Mouse (Mus musculus): ENCODE data around the gene Greb1. TPM values are rescaled to one million over a fixed set of nuclear protein-coding genes. Genes with fewer than 3 reads are reported as not detected.
A peak's percentile ranks its signal among the peaks of the same experiment; 100 is the strongest.

The Greb1 gene
- polyA plus RNA-seq, 1 experiment from 2014 or later, result 7.1 TPM

DNA sequence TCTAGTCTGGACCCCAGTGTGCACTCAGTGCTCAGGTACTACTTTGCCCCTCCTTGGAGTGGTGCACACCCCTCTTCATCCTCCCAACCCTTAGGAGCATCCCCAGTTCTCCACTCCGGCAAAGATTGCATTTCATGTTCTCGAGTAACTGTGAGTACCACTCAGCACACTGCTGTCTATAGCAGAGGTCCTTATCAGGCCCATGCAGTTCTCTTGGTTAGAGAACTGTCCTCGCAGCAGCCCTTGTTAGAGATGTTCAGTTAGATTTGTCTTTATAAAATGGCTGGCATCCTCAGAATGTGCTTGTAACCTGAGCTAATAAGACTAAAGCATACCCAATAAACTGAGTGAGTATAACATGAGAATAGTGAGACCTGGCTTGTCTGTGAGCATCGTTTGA lies 16.5 kb upstream of the Greb1 start:
- no peaks in the 10 kb centered on the region for H3K27me3 ChIP-seq (ENCODE audit: control insufficient read depth, insufficient read depth, low read length)
- no peak overlapping the region for H3K9ac ChIP-seq (ENCODE audit: low read length)
- 91% methylated on average over 4 of the region's 4 CpGs for WGBS
- H3K4me1 ChIP-seq (replicated peaks; ENCODE audit: control insufficient read depth, insufficient read depth, low read length), result no peaks in the 10 kb centered on the region; the same call in 1 of the 2 replicates
- DNase-seq (ENCODE audit: low spot score), result no peak
- no peak overlapping the region for H3K4me3 ChIP-seq (ENCODE audit: low read depth, low read length)
- H3K36me3 ChIP-seq (ENCODE audit: control insufficient read depth, insufficient read depth, low read length), result peaks cover 10% of the 10 kb centered on the region; the same call in 1 of the 2 replicates
- no peaks in the 10 kb centered on the region for H3K9me3 ChIP-seq (ENCODE audit: control insufficient read depth, low read length)
- no peak overlapping the region for H3K27ac ChIP-seq (ENCODE audit: low read depth, low read length)
- H3K4me2 ChIP-seq (ENCODE audit: low read depth, low read length, severe bottlenecking), result no peak overlapping the region
- ATAC-seq (replicated peaks; ENCODE audit: low FRiP score), result no peak

DNA sequence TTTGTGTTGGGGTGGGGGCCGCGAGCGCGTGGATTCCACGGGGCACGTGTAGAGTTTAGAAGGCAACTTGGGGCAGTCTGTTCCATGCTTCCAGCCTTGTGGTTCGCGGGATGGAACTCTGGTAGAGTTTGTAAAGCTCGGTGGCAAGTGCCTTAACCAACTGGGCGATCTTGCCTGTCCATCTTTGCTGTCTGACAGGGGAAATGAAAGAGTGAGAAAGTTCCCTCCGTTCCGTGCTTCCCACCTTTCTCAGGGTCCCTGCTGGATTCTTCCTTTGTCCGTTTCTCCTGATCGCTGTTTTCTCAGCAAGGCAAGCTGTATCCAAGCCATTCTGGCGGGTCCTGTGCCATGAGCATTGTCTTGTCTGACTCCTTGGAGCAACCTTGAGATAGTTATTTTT lies 10.8 kb upstream of the Greb1 start:
- ATAC-seq (replicated peaks; ENCODE audit: low FRiP score) (peak; percentile 16; the same call in 1 of the 2 replicates), DNase-seq (ENCODE audit: low spot score) (no peak)
- H3K36me3 ChIP-seq (ENCODE audit: control insufficient read depth, insufficient read depth, low read length), result no peaks in the 10 kb centered on the region
- H3K4me3 ChIP-seq (ENCODE audit: low read depth, low read length), result peak overlapping the region; percentile 76
- no peak overlapping the region for H3K27ac ChIP-seq (ENCODE audit: low read depth, low read length)
- no peaks in the 10 kb centered on the region; the same call in 1 of the 2 replicates for H3K9me3 ChIP-seq (ENCODE audit: control insufficient read depth, low read length)
- H3K9ac ChIP-seq (ENCODE audit: low read length), result peak overlapping the region; percentile 89
- H3K4me2 ChIP-seq (ENCODE audit: low read depth, low read length, severe bottlenecking), result peak overlapping the region; percentile 86
- WGBS, result 7% methylated on average over 15 of the region's 15 CpGs
- H3K27me3 ChIP-seq (ENCODE audit: control insufficient read depth, insufficient read depth, low read length), result peaks cover 15% of the 10 kb centered on the region
- peaks cover 2% of the 10 kb centered on the region; the same call in 1 of the 2 replicates for H3K4me1 ChIP-seq (replicated peaks; ENCODE audit: control insufficient read depth, insufficient read depth, low read length)

DNA sequence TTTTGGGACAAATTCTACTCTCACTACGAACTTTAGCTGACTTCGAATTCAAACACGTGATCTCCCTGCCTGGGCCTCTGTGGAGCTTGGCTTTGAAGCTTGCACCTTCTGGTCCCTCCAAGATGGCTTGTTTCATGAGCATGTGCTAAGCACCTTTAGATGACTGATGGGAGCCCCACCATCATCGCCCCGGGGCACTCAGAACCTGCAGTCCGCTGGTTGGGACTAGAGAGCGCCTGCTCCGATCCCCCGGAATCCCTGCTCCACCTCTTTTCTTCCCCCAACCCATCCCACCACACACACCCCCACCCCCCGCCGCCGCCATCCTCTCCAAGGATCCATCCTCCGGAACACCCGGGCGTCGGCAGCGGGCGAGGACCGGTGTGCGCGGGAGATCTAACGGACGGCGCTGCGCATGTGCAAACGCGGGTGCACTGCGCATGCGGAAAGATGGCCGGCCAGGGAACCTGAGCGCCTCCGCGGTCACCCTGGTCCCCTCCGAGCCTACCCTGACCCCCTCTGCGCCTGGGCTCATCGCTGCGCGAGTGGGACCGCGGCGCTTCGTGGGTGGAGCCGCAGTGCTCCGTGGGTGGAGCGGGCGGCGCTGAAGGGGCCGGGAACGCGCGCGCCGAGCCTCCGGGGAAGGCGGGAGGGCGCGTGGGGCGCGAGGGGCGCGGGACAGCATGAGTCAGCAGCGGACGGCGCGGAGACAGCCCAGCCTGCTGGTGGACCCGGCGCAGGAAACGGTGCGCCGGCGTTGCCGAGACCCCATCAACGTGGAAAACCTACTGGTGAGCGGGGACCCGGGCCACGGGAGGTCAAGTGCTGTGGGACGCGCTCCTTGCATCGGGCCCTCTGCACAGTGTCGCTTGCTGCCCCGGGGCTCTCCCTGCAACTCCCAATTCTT lies 10.1 kb upstream of the Greb1 start, which contains the start of gene E2f6:
E2f6 (plus strand) TSS at position 439 of the 907 bp plus-strand sequence.
- Histone ChIP-seq H3K27ac (ENCODE audit: low read depth, low read length) (no peak within 1 kb of the TSS), H3K9ac (ENCODE audit: low read length) (peak within 1 kb of the TSS; percentile 89), H3K9me3 (ENCODE audit: control insufficient read depth, low read length) (no peaks in the 10 kb centered on the region; the same call in 1 of the 2 replicates), H3K4me1 (replicated peaks; ENCODE audit: control insufficient read depth, insufficient read depth, low read length) (peaks cover 2% of the 10 kb centered on the region; the same call in 1 of the 2 replicates), H3K4me3 (ENCODE audit: low read depth, low read length) (peak within 1 kb of the TSS; percentile 76), H3K27me3 (ENCODE audit: control insufficient read depth, insufficient read depth, low read length) (peaks cover 21% of the 10 kb centered on the region), H3K4me2 (ENCODE audit: low read depth, low read length, severe bottlenecking) (peak within 1 kb of the TSS; percentile 86), H3K36me3 (ENCODE audit: control insufficient read depth, insufficient read depth, low read length) (no peaks in the 10 kb centered on the region)
- DNase-seq (ENCODE audit: low spot score) (peak; percentile 91), ATAC-seq (replicated peaks; ENCODE audit: low FRiP score) (peak; percentile 89)
- WGBS, result 7% methylated on average over 79 of the region's 81 CpGs

DNA sequence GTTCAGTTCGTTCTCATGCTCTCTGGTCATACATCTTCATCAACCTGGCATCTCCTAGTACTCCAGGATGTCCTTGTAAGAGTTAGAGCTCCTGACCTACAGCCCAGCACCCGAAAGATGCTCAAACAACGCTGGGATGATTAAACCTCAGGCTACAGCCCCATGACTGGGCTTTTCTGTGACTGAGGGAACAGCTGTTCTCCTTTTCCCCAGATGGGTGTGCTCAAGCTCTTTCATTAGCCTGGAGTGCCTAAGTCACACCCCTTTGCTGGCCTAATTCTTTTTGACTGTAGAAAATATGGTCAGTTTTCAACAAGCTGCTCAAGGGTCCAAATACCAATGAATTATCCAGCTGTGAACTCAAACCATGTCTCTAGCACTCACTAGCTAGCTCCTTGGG lies 7.4 kb upstream of the Greb1 start:
- ATAC-seq (replicated peaks; ENCODE audit: low FRiP score) (no peak), DNase-seq (ENCODE audit: low spot score) (no peak)
- Histone ChIP-seq H3K9ac (ENCODE audit: low read length) (no peak overlapping the region), H3K4me1 (replicated peaks; ENCODE audit: control insufficient read depth, insufficient read depth, low read length) (peaks cover 14% of the 10 kb centered on the region; the same call in 1 of the 2 replicates), H3K36me3 (ENCODE audit: control insufficient read depth, insufficient read depth, low read length) (no peaks in the 10 kb centered on the region), H3K4me2 (ENCODE audit: low read depth, low read length, severe bottlenecking) (no peak overlapping the region), H3K27ac (ENCODE audit: low read depth, low read length) (no peak overlapping the region), H3K4me3 (ENCODE audit: low read depth, low read length) (no peak overlapping the region), H3K27me3 (ENCODE audit: control insufficient read depth, insufficient read depth, low read length) (peaks cover 21% of the 10 kb centered on the region), H3K9me3 (ENCODE audit: control insufficient read depth, low read length) (no peaks in the 10 kb centered on the region; the same call in 1 of the 2 replicates)
- WGBS, result 40% methylated on average over 3 of the region's 3 CpGs

DNA sequence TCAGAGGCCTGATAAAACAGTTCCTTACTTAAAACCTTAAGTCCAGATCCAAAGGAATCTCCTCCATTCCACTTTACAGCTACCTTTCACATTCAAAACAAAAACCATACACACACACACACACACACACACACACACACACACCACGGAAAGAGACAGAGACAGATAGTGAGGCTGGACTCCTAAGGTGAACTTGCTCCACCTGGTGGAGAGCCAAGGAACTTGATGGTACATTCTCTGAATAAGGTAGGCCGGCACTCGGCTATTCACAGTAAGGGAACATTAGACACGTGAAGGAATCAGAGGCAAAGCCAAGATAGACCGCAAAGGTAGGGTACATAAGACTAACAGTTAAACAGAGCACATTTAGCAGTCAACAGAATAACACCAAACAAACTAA lies 4.8 kb upstream of the Greb1 start:
- Histone ChIP-seq H3K27me3 (ENCODE audit: control insufficient read depth, insufficient read depth, low read length) (peaks cover 28% of the 10 kb centered on the region), H3K27ac (ENCODE audit: low read depth, low read length) (no peak overlapping the region), H3K4me1 (replicated peaks; ENCODE audit: control insufficient read depth, insufficient read depth, low read length) (peaks cover 20% of the 10 kb centered on the region; the same call in 1 of the 2 replicates)

DNA sequence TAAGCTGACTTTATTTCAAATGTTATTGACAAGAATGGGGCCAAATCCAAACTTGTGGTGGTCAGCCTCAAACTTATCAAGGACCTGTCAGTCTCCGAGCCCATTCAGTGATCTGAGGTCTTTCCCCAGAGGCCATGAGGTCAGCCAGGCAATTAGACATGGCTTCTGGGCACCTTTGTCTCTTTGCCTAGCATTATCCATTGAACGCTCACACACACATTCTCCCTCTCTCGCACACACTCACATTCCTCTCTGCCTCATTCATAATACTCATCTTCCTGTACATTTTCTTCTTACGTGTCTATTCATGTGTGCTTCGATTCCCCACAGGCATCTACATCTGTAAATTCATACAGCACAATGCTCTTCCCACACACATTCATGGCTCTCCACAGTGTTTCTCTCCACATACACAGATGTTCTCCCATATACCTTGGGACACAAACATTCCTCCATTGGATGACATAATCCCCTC lies 3.3 kb upstream of the Greb1 start:
- Histone ChIP-seq H3K9ac (ENCODE audit: low read length) (no peak overlapping the region), H3K27me3 (ENCODE audit: control insufficient read depth, insufficient read depth, low read length) (peaks cover 21% of the 10 kb centered on the region), H3K9me3 (ENCODE audit: control insufficient read depth, low read length) (no peaks in the 10 kb centered on the region), H3K27ac (ENCODE audit: low read depth, low read length) (no peak overlapping the region), H3K4me2 (ENCODE audit: low read depth, low read length, severe bottlenecking) (no peak overlapping the region), H3K36me3 (ENCODE audit: control insufficient read depth, insufficient read depth, low read length) (no peaks in the 10 kb centered on the region), H3K4me1 (replicated peaks; ENCODE audit: control insufficient read depth, insufficient read depth, low read length) (peaks cover 19% of the 10 kb centered on the region; the same call in 1 of the 2 replicates), H3K4me3 (ENCODE audit: low read depth, low read length) (no peak overlapping the region)
- ATAC-seq (replicated peaks; ENCODE audit: low FRiP score), result no peak
- 9% methylated on average over 5 of the region's 5 CpGs for WGBS
- DNase-seq (ENCODE audit: low spot score), result no peak

More for the DNA sequence above, 4.8 kb upstream of the Greb1 start:
- no peak overlapping the region for H3K4me2 ChIP-seq (ENCODE audit: low read depth, low read length, severe bottlenecking)
- ATAC-seq (replicated peaks; ENCODE audit: low FRiP score), result 0 out of 2 replicates have a peak, but pooled peaks have one; percentile 47
- H3K9me3 ChIP-seq (ENCODE audit: control insufficient read depth, low read length), result no peaks in the 10 kb centered on the region; the same call in 1 of the 2 replicates
- peak; percentile 83 for DNase-seq (ENCODE audit: low spot score)
- H3K4me3 ChIP-seq (ENCODE audit: low read depth, low read length), result no peak overlapping the region
- H3K9ac ChIP-seq (ENCODE audit: low read length), result no peak overlapping the region
- 5% methylated on average over 5 of the region's 5 CpGs for WGBS
- no peaks in the 10 kb centered on the region for H3K36me3 ChIP-seq (ENCODE audit: control insufficient read depth, insufficient read depth, low read length)

DNA sequence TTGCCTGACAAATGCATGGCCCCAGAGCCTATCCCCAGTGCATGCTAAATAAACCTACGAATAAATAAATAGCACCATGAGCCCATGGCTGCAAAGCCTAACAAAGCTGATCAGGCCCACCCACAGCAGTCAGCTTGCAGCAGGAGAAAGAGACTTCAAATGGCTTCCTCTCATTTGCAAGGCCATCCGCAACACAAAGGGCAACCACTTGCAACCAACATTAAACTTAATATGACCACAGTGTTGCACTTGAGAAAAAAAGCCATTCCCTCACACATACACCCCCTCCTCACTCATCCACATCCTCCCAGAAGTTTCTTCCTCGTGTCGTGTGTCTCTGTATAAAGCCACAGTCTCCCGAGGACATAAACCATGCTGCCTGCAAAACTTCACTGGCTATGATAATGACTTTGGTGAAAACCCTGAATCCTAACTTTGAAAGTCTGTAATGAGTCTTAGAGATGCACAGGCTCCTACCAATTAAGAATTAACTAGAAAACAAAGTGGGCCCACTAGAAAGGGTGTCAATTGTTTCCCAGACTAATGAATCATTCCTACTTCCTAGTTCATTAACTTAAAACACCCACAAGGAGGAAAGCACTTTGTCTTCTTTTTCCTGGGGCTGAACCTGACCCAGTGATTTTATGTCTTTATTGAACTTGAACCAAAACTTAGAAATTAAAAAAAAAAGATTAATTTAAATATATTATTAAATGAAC lies 2.7 kb upstream of the Greb1 start:
- DNase-seq (ENCODE audit: low spot score), result peak; percentile 57
- Histone ChIP-seq H3K27ac (ENCODE audit: low read depth, low read length) (no peak overlapping the region), H3K4me1 (replicated peaks; ENCODE audit: control insufficient read depth, insufficient read depth, low read length) (peaks cover 19% of the 10 kb centered on the region; the same call in 1 of the 2 replicates), H3K27me3 (ENCODE audit: control insufficient read depth, insufficient read depth, low read length) (peaks cover 21% of the 10 kb centered on the region), H3K36me3 (ENCODE audit: control insufficient read depth, insufficient read depth, low read length) (no peaks in the 10 kb centered on the region), H3K4me3 (ENCODE audit: low read depth, low read length) (no peak overlapping the region), H3K9ac (ENCODE audit: low read length) (no peak overlapping the region), H3K4me2 (ENCODE audit: low read depth, low read length, severe bottlenecking) (no peak overlapping the region), H3K9me3 (ENCODE audit: control insufficient read depth, low read length) (no peaks in the 10 kb centered on the region)
- ATAC-seq (replicated peaks; ENCODE audit: low FRiP score), result peak; percentile 39; the same call in 1 of the 2 replicates
- WGBS, result 8% methylated on average over 5 of the region's 5 CpGs

DNA sequence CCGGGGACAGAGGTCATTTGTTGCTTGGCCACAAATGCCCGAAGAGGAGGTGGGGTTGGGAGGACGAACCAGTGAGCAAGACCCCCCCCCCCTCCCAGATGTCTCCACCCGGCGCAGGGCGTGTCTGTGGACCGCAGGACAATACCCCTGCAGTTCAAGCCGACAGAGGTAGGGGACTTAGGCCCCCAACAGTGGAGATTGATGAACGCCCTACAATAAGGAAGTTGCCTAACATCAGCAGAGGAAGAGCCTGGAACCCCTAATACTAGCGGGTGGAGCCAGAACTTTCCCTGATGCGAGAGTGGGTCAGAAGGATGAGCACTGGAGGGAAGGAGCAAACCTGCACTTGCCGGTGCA lies 251 bp upstream of the Greb1 start:
- no peaks in the 10 kb centered on the region for H3K9me3 ChIP-seq (ENCODE audit: control insufficient read depth, low read length)
- WGBS, result 2% methylated on average over 12 of the region's 12 CpGs
- ATAC-seq (replicated peaks; ENCODE audit: low FRiP score), result peak; percentile 32; the same call in 1 of the 2 replicates
- peaks cover 19% of the 10 kb centered on the region; the same call in 1 of the 2 replicates for H3K4me1 ChIP-seq (replicated peaks; ENCODE audit: control insufficient read depth, insufficient read depth, low read length)
- H3K27me3 ChIP-seq (ENCODE audit: control insufficient read depth, insufficient read depth, low read length), result peaks cover 8% of the 10 kb centered on the region
- no peak overlapping the region for H3K27ac ChIP-seq (ENCODE audit: low read depth, low read length)
- H3K9ac ChIP-seq (ENCODE audit: low read length), result peak overlapping the region; percentile 76
- H3K4me2 ChIP-seq (ENCODE audit: low read depth, low read length, severe bottlenecking), result peak overlapping the region; percentile 85
- no peaks in the 10 kb centered on the region for H3K36me3 ChIP-seq (ENCODE audit: control insufficient read depth, insufficient read depth, low read length)
- peak overlapping the region; percentile 57 for H3K4me3 ChIP-seq (ENCODE audit: low read depth, low read length)
- DNase-seq (ENCODE audit: low spot score), result no peak

Measured in forebrain, embryonic 11.5 days (tissue).